Mouse (Mus musculus) urinary bladder, adult 2 months (tissue): Measurements from ENCODE around the gene Ift43. TPM values are rescaled to one million over a fixed set of nuclear protein-coding genes. Genes with fewer than 3 reads are reported as not detected.

Source experiments
- DNase-seq: peaks from one replicate; pipeline ENCODE4 v3.0.0; 2022; ENCODE audit warnings: low spot score
- polyA plus RNA-seq: library from polyadenylated mRNA; depleted of rRNA; stranded (reverse); fragments of >200 nt; gene quantifications from 2 replicates; pipeline ENCODE4 v1.2.3, GENCODE M21; 2012

The Ift43 gene
- polyA plus RNA-seq, 1 experiment = 58.0 TPM

DNA sequence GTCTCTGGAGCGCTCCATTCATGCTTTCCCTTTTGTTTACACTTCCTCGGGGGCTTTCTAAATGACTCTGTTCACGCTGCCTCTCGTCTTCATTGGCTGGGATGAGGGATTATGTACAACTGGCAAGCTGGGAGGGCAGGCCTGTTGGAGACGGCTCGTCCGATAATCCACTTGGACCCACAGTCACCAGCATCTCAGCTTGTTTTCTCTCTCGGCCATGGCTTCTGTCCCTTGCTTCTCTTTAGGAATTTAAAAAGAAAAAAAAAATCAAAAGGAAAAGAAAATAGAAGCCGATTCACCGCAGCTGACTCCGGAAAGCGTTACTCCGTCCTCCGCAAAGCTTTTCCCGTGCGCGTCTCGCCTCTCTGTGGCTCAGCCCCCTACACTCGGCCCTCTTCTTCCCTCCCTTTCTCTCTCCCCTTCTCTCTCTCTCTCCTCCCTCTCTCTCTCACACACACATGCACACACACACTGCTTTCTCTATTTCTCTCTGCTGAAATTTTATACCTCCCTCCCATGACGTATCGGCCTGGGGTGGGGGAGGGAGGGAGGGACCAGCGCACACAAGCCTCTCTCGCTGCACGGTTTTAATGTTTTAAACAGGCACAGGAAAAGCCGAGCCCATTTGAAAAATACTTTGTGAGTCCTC, 3.7 kb upstream of the Ift43 start, which contains the start of gene Tgfb3:
Tgfb3 (minus strand) TSS at position 489 of the 649 bp plus-strand sequence.
- DNase-seq = no peak

GRCm38 (mm10) chr12:86079202-86079667, 3.1 kb upstream of the Ift43 start:
- DNase-seq = peak; percentile 87

- DNase-seq = no peak
These were observed 3.5 kb downstream of the Ift43 start for GRCm38 (mm10) chr12:86085873-86086272.

DNA sequence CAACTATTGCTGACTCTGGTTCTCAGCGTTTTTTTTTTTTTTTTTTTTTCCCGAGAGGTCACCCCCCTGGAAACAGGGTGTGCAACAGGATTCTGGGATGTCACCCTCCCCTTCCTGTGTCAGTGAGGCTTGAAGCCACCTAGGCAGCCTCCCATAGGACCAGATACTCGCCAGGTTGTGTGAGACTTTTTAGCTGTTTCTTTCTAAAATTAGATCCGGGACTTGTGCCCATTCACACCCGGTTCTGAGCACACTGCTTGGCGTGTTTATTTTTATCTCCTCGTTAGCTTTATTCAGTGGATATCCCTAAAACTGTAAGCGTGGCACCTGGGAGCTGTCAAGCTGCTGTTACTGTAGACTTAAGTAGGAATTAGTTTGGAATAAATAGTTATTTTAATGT, 4.2 kb downstream of the Ift43 start:
- no peak for DNase-seq

DNA sequence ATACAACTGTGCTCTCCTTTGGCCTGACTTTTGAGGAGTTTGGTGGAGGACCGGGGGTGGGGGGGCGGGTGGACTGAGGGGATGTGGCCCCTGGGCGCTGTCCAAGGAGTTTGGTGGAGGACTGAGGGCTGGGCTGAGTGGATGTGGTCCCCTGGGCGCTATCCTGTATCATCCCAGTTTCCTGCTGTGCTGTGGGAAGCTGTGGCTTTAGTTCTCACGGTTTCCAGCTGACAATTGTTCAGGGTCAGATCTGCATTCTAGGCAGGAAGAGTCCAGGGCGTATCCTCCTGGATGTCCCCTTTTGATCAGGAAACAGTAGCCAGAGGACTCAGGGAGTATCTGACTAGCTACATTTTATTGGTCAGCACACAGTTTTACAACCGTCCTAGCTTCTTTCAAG, 5.7 kb downstream of the Ift43 start:
- DNase-seq = no peak

DNA sequence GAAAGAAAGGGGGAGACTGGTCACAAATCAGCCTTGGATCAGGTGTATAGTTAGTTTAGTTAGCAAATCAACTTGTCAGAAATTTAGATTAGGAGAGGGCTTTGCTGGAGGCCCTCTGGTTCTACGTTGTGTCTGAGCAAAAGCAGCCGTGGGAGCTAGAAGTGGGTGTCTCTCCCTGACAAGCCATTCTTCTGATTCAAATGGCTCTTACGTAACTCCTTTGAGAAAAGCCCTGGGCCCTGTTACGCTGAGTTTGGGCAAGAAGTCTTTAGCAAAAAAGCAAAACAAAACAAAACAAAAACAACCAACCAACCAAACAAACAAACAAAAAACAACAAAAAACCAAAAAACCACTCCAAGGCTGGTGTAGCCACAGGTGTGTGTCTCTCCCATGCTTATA, 8.4 kb downstream of the Ift43 start:
- DNase-seq = no peak

- DNase-seq = no peak
These were observed 9.3 kb downstream of the Ift43 start for GRCm38 (mm10) chr12:86091601-86092132.

- DNase-seq = no peak
These were observed 11.7 kb downstream of the Ift43 start for GRCm38 (mm10) chr12:86094075-86094474.

DNA sequence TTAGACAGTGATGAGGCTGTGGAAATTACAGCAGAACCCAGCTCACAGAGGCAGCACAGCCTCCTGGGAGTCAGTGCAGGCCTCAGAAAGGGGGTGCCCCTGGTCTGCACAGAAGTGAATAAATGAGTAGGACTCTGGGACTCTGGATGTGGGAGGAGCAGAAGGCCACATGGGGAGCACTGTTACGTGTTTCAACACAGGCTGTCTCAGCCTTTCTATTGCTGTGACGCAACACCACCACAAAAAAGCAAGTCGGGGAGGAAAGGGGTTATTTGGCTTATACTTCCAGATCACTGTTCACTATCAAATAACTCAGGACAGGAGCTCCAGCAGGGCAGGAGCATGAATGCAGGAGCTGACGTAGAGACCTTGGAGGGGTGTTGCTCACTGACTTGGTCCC, 13.5 kb downstream of the Ift43 start:
- no peak for DNase-seq

DNA sequence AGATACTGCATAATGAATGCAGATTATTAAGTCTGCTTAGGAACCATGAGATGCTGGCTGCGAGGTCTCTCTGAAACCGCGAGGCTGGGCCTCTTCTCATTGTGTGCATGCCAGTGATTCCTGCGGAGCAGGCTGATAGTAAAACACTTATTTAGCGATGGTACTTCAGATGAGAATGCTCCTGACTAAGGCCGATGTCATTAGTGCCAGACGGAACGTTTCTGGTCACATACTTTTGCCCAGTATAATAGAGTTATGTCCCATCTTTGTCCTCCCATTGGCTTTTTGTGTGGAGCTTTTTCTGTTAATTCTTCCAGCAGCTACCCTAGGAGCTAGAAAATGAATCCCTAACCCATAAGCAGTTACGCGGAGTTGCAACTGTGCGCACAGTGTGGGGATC, 15.4 kb downstream of the Ift43 start:
- no peak for DNase-seq

- no peak for DNase-seq
These were observed 18.4 kb downstream of the Ift43 start for GRCm38 (mm10) chr12:86100711-86101110.

DNA sequence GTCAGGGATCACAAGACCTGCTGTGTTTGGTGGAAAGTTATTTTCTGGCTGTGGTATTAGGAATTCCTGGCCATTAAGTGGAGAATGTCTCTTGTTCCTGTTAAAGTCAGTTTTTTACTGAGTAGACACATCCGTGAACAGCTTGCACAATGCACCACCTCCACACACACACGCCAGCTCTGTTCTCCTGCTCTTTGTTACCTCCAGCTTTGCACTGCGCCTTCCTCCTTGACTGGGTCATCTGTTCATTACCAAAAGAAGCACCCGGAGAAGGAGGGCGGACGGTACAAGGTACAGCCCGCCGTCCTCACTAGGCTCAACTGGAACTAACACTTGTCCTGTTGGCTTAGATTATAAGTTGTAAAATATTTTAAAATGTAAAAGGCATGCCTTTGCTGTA, 20.3 kb downstream of the Ift43 start:
- DNase-seq = no peak

GRCm38 (mm10) chr12:86103391-86103790, 21.1 kb downstream of the Ift43 start:
- DNase-seq = no peak

GRCm38 (mm10) chr12:86103852-86104251, 21.5 kb downstream of the Ift43 start:
- no peak for DNase-seq

DNA sequence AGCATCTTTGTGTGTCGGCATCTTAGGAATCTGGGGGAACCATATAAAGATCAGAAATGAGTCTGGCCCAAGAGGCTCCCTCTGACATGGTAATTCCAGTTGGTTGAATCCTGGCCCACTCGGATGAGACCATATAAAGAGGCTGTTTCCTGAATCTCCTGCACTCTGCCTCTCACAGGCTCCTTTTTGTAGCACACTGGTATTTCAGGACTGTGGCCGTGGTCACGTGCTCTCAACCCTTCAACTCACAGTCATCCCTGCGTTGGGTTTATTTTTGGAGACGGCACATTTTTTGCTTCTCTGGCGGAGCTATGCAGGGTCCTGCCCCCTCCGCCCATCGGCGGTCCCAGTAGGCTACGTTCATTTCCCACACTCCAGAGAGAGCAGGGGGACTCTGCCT, 22.0 kb downstream of the Ift43 start:
- no peak for DNase-seq

- DNase-seq = no peak
These were observed 23.2 kb downstream of the Ift43 start for GRCm38 (mm10) chr12:86105546-86105945.

DNA sequence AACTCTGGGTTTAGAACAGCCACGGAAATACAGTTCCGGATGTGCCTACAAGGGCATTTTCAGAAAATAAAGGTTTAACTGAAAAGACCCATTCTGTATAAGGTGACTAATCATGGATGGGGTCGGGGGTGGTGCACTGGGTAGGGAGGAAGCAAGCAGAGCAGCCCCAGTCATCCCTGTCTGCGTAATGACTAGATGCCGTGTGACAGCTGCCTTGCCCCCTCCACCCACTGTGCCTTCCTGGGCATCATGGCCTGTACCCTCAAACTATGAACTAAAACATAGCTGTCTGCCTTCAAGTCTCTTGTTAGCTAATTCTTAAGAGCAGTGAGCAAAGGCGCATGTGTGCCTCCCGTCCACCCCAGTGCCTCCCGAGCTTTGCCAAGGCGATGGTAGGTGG, 23.7 kb downstream of the Ift43 start:
- no peak for DNase-seq

DNA sequence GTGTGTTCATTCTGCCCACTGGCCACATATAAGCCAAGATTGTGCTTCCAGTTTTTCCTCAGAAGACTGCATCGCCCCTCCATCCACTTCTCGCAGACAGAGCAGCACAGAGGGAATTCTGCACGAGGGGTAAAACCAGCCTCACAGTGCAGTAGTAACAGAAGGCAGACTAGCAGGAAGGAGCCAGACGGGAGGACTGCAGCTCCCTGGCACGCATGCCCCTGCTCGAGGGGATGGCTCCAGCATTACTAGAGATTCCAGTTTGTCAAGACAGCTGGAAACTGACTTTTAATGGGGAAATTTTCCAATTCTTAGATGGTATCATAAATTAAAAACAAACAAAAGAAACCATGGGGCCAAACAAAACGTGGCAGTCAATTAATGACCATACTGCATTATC, 25.3 kb downstream of the Ift43 start:
- DNase-seq = no peak

GRCm38 (mm10) chr12:86109531-86109930, 27.2 kb downstream of the Ift43 start:
- DNase-seq = no peak

DNA sequence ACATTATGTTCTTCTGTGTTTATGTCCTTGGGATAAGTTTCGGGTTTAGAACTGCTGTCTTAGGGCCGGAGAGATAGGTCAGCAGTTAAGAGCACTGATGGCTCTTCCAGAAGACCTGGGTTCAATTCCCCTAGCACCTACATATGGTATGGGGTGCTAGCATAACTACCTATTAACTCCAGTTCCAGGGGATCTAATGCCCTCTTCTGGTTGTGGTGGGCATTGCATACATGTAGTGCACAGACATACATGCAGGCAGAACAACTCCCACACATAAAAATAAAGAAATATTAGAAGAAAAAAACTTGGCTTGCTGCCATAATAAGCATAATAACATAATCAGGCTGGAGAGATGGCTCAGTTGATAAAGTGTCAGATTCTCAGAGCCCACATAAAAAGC, 28.3 kb downstream of the Ift43 start:
- DNase-seq = no peak

GRCm38 (mm10) chr12:86116295-86116835, 34.0 kb downstream of the Ift43 start:
- no peak for DNase-seq

GRCm38 (mm10) chr12:86124016-86124415, 41.7 kb downstream of the Ift43 start:
- DNase-seq = no peak

- no peak for DNase-seq
These were observed 45.8 kb downstream of the Ift43 start for GRCm38 (mm10) chr12:86128122-86128521.

GRCm38 (mm10) chr12:86129005-86129404, 46.7 kb downstream of the Ift43 start:
- no peak for DNase-seq
